Mouse (Mus musculus) MEL (cell line): ENCODE results near the gene Cdc42bpa. TPM values are rescaled to one million over a fixed set of nuclear protein-coding genes. Genes with fewer than 3 reads are reported as not detected.
A peak's percentile ranks its signal among the peaks of the same experiment; 100 is the strongest.

Source experiments
- DNase-seq: peaks from one replicate; pipeline ENCODE4 v3.0.0; 2011; ENCODE audit warnings: low read depth, low spot score
- H3K27ac ChIP-seq: 2 replicates; pipeline ENCODE4 v1.5.1; 2012; ENCODE audit warnings: low read depth, mild to moderate bottlenecking, control low read depth, low read length, moderate library complexity; ENCODE audit not compliant: control insufficient read depth
- H3K27me3 ChIP-seq, 2 experiments: fragments of 150-350 bp in 1 of 2; sonication (generic) in 1 of 2; 2 replicates each; pipeline ENCODE4 v1.6.1; 2012; ENCODE audit warnings: low read length in 2 of 2, mild to moderate bottlenecking in 2 of 2, improper control_type of control experiment in 1 of 2, moderate library complexity in 1 of 2; ENCODE audit not compliant: insufficient read depth in 2 of 2, control insufficient read depth in 1 of 2
- H3K36me3 ChIP-seq, 2 experiments: 2 replicates each; pipeline ENCODE4 v1.6.1; 2012 to 2014; ENCODE audit warnings: low read length in 2 of 2, improper control_type of control experiment in 1 of 2, inconsistent platforms in 1 of 2, mild to moderate bottlenecking in 1 of 2; ENCODE audit not compliant: insufficient read depth in 2 of 2, control insufficient read depth in 1 of 2
- H3K4me1 ChIP-seq, 2 experiments: fragments of 150-350 bp in 1 of 2; sonication (generic) in 1 of 2; 2 replicates each; pipeline ENCODE4 v1.6.1; 2012; ENCODE audit warnings: low read length in 2 of 2, improper control_type of control experiment in 1 of 2, mild to moderate bottlenecking in 1 of 2; ENCODE audit not compliant: insufficient read depth in 2 of 2, control insufficient read depth in 1 of 2
- H3K4me3 ChIP-seq, 2 experiments: fragments of 150-350 bp in 1 of 2; sonication (generic) in 1 of 2; 2 replicates each; pipeline ENCODE4 v1.5.1; 2012; ENCODE audit warnings: low read depth in 2 of 2, low read length in 2 of 2, mild to moderate bottlenecking in 2 of 2, moderate library complexity in 2 of 2, control low read depth in 1 of 2, improper control_type of control experiment in 1 of 2; ENCODE audit not compliant: control insufficient read depth in 1 of 2, insufficient read depth in 1 of 2
- H3K79me2 ChIP-seq: 2 replicates; pipeline ENCODE4 v1.6.1; 2012; ENCODE audit warnings: mild to moderate bottlenecking, low read length, moderate library complexity; ENCODE audit not compliant: control insufficient read depth, poor library complexity, insufficient read depth
- H3K9ac ChIP-seq: 2 replicates; pipeline ENCODE4 v1.6.1; 2012; ENCODE audit warnings: low read depth, mild to moderate bottlenecking, control low read depth, low read length, moderate library complexity; ENCODE audit not compliant: control insufficient read depth, poor library complexity, severe bottlenecking
- H3K9me3 ChIP-seq: fragments of 150-350 bp; sonication (generic); replicated peaks from 2 replicates; pipeline ENCODE4 v1.6.1; 2012; ENCODE audit warnings: mild to moderate bottlenecking, low read length, improper control_type of control experiment, moderate library complexity; ENCODE audit not compliant: insufficient read depth
- BHLHE40 ChIP-seq: IDR thresholded peaks from 2 replicates; pipeline ENCODE4 v1.6.1; 2012; ENCODE audit warnings: low read depth, mild to moderate bottlenecking, inconsistent platforms, low read length, improper control_type of control experiment, borderline replicate concordance
- CTCF ChIP-seq, 3 experiments: IDR thresholded peaks in 2 of 3; conservative IDR thresholded peaks in 1 of 3; 2 replicates each; pipeline ENCODE4 v1.5.1; 2011 to 2012; ENCODE audit warnings: low read length in 3 of 3, low read depth in 2 of 3, mild to moderate bottlenecking in 2 of 3, improper control_type of control experiment in 1 of 3, inconsistent platforms in 1 of 3, mixed read lengths in 1 of 3, moderate library complexity in 1 of 3; ENCODE audit not compliant: control insufficient read depth in 1 of 3, insufficient read depth in 1 of 3, poor library complexity in 1 of 3, severe bottlenecking in 1 of 3
- E2F4 ChIP-seq: IDR thresholded peaks from 2 replicates; pipeline ENCODE4 v1.6.1; 2011; ENCODE audit warnings: low read depth, low read length, improper control_type of control experiment, borderline replicate concordance
- ELF1 ChIP-seq: IDR thresholded peaks from 2 replicates; pipeline ENCODE4 v1.6.1; 2014; ENCODE audit warnings: low read depth, mild to moderate bottlenecking, inconsistent platforms, low read length, improper control_type of control experiment, moderate library complexity
- EP300 ChIP-seq, 2 experiments: IDR thresholded peaks; 2 replicates each; pipeline ENCODE4 v1.6.1; 2011; ENCODE audit warnings: improper control_type of control experiment in 2 of 2, low read length in 2 of 2, low read depth in 1 of 2, mild to moderate bottlenecking in 1 of 2
- GABPA ChIP-seq: IDR thresholded peaks from 2 replicates; pipeline ENCODE4 v1.6.1; 2012; ENCODE audit warnings: low read depth, mild to moderate bottlenecking, inconsistent platforms, low read length, improper control_type of control experiment, moderate library complexity
- MAX ChIP-seq: IDR thresholded peaks from 2 replicates; pipeline ENCODE4 v1.6.1; 2011; ENCODE audit warnings: low read length, improper control_type of control experiment
- MAZ ChIP-seq: IDR thresholded peaks from 2 replicates; pipeline ENCODE4 v1.6.1; 2012; ENCODE audit warnings: low read depth, mild to moderate bottlenecking, inconsistent platforms, low read length, improper control_type of control experiment
- MYB ChIP-seq: IDR thresholded peaks from 2 replicates; pipeline ENCODE4 v1.6.1; 2011; ENCODE audit warnings: mild to moderate bottlenecking, low read depth, low read length, improper control_type of control experiment
- NRF1 ChIP-seq: IDR thresholded peaks from 2 replicates; pipeline ENCODE4 v1.6.1; 2014; ENCODE audit warnings: low read depth, mild to moderate bottlenecking, inconsistent platforms, low read length, improper control_type of control experiment, moderate library complexity; ENCODE audit not compliant: poor library complexity, insufficient read depth, severe bottlenecking
- SMC3 ChIP-seq: IDR thresholded peaks from 2 replicates; pipeline ENCODE4 v1.6.1; 2011; ENCODE audit warnings: low read depth, low read length, improper control_type of control experiment
- TBP ChIP-seq: IDR thresholded peaks from 2 replicates; pipeline ENCODE4 v1.8.0; 2011; ENCODE audit warnings: low read depth, low read length, improper control_type of control experiment
- USF2 ChIP-seq, 2 experiments: IDR thresholded peaks; 2 replicates each; pipeline ENCODE4 v1.6.1; 2011 to 2012; ENCODE audit warnings: improper control_type of control experiment in 2 of 2, low read length in 2 of 2, borderline replicate concordance in 1 of 2, inconsistent platforms in 1 of 2, low read depth in 1 of 2, mild to moderate bottlenecking in 1 of 2; ENCODE audit not compliant: insufficient read depth in 1 of 2
- ZKSCAN1 ChIP-seq: IDR thresholded peaks from 2 replicates; pipeline ENCODE4 v1.6.1; 2012; ENCODE audit warnings: low read depth, mild to moderate bottlenecking, inconsistent platforms, low read length, improper control_type of control experiment, moderate library complexity
- ZMIZ1 ChIP-seq: IDR thresholded peaks from 2 replicates; pipeline ENCODE4 v1.6.1; 2012; ENCODE audit warnings: low read depth, mild to moderate bottlenecking, inconsistent platforms, low read length, improper control_type of control experiment, moderate library complexity
- polyA plus RNA-seq, 2 experiments: library from polyadenylated mRNA; stranded (reverse) in 1 of 2; unstranded in 1 of 2; fragments of >175 nt in 1 of 2; fragments of >200 nt in 1 of 2; gene quantifications; 2 replicates each; pipeline versions ENCODE4 v1.2.1 to v1.2.4; 2012; ENCODE audit warnings: low replicate concordance in 2 of 2, low read depth in 1 of 2; ENCODE audit not compliant: insufficient read length in 2 of 2, insufficient read depth in 1 of 2, missing spikeins in 1 of 2
- total RNA-seq: library from RNA; depleted of rRNA; stranded (reverse); fragments of 300-350 nt; gene quantifications from 2 replicates; pipeline ENCODE4 v1.2.3, GENCODE M21; 2012

The Cdc42bpa gene
- total and polyA plus RNA-seq, 3 experiments, result 7.7 to 14.6 TPM; not detected in 1

- H3K9ac ChIP-seq, result no peak overlapping the region
- H3K4me1 ChIP-seq, result 0 out of 4 replicates have a peak, but pooled peaks cover 0 to 5% of the 10 kb centered on the region in 2 experiments
- peaks cover 0 to 6% of the 10 kb centered on the region in 2 experiments; a peak in 1 of 4 replicates for H3K36me3 ChIP-seq
- no peak overlapping the region for H3K27ac ChIP-seq
- no peak overlapping the region for H3K4me3 ChIP-seq
- TF ChIP-seq SMC3 (no peak), ZKSCAN1 (no peak), E2F4 (no peak), ZMIZ1 (no peak), GABPA (no peak), USF2 (IDR thresholded peaks at IDR 0.05; ENCODE audit: borderline replicate concordance in 1 of 2, insufficient read depth in 1 of 2, low read depth in 1 of 2, low read length in 2 of 2) (0 out of 4 replicates have a peak, but pooled peaks of 1 of the 2 experiments have one; percentile 1)
- no peaks in the 10 kb centered on the region for H3K9me3 ChIP-seq
- no peaks in the 10 kb centered on the region for H3K79me2 ChIP-seq
- DNase-seq, result peak; percentile 10
- peaks cover 2 to 3% of the 10 kb centered on the region in 2 experiments for H3K27me3 ChIP-seq
Observed at GRCm38 (mm10) chr1:180196508-180196907, 236.2 kb downstream of the Cdc42bpa start.

GRCm38 (mm10) chr1:180197956-180198355 lies 237.7 kb downstream of the Cdc42bpa start:
- TF ChIP-seq MAX (no peak), EP300 (IDR thresholded peaks at IDR 0.05; ENCODE audit: low read depth in 1 of 2, low read length in 2 of 2) (no peak), NRF1 (no peak), ELF1 (no peak)
- TF ChIP-seq, all 39 proteins: peak for 0
- H3K36me3 ChIP-seq, result peaks cover 0 to 6% of the 10 kb centered on the region in 2 experiments; a peak in 1 of 4 replicates
- no peak overlapping the region for H3K9ac ChIP-seq
- H3K9me3 ChIP-seq, result no peaks in the 10 kb centered on the region
- peaks cover 2 to 3% of the 10 kb centered on the region in 2 experiments for H3K27me3 ChIP-seq
- no peak overlapping the region for H3K4me3 ChIP-seq
- H3K79me2 ChIP-seq, result no peaks in the 10 kb centered on the region
- H3K27ac ChIP-seq, result no peak overlapping the region
- H3K4me1 ChIP-seq, result 0 out of 4 replicates have a peak, but pooled peaks cover 0 to 5% of the 10 kb centered on the region in 2 experiments
- DNase-seq, result no peak

DNA sequence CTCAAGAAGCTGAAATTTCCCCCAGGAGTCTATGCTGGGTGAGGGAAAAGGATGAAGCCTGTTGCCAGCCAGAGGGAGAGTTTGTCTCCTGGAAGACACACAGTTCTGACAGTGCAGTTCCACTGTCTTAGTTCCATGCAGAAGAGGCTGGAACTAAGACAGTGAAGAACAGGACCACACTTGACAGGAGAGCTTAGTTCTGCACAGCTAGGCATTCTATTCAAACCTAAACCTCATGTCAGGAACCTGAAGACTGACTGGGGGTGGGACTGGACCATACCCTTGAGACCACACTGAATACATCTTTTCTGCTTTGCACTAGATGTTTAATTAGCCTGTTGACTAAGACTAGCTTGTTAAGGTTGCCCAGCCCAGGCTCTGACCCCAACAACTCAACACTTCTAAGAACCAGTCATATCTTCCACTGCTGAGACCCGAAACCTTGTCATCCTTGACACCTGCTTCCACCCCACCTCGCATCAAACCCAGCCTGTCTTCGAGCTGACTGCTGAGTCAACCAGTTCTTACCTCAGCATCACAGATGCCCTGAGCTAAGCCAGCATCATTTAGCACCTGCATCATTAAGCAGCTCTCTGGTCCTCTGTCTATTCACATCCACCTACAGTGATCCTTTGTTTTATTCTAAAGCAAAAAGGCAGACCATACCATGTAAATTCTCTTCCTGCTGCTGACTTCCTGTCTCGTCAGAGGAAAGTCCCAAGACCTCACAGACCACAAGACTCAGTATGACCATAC lies 238.9 kb downstream of the Cdc42bpa start, which contains the start of gene Coq8a:
TSS of gene Coq8a (minus strand) at position 644 of the 756 bp plus-strand sequence.
- no peak for DNase-seq
- 0 out of 4 replicates have a peak, but pooled peaks cover 0 to 5% of the 10 kb centered on the region in 2 experiments for H3K4me1 ChIP-seq
- no peak within 1 kb of the TSS for H3K4me3 ChIP-seq

More for the DNA sequence above, 238.9 kb downstream of the Cdc42bpa start, which contains the start of gene Coq8a:
- peaks cover 1 to 2% of the 10 kb centered on the region in 2 experiments for H3K27me3 ChIP-seq
- no peak within 1 kb of the TSS for H3K9ac ChIP-seq
- no peak for TF ChIP-seq BHLHE40
- TF ChIP-seq TBP, result no peak
- TF ChIP-seq MAZ, result no peak
- no peak for TF ChIP-seq MAX
- TF ChIP-seq MYB, result no peak
- TF ChIP-seq CTCF (IDR thresholded peaks at IDR 0.05 in 2 of 3, conservative IDR thresholded peaks at IDR 0.05 in 1 of 3; ENCODE audit: control insufficient read depth in 1 of 3, insufficient read depth in 1 of 3, low read depth in 2 of 3, low read length in 3 of 3, poor library complexity in 1 of 3, severe bottlenecking in 1 of 3), result no peak
- no peak within 1 kb of the TSS for H3K27ac ChIP-seq
- H3K9me3 ChIP-seq, result no peaks in the 10 kb centered on the region
- H3K36me3 ChIP-seq, result peaks cover 0 to 6% of the 10 kb centered on the region in 2 experiments; a peak in 1 of 4 replicates
- no peaks in the 10 kb centered on the region for H3K79me2 ChIP-seq
